Mouse (Mus musculus) testis, adult 2 months (tissue): Measurements from ENCODE around the gene Mlh1. TPM values are rescaled to one million over a fixed set of nuclear protein-coding genes. Genes with fewer than 3 reads are reported as not detected.

Experiments used
- H3K27ac ChIP-seq: fragments of 200-500 bp; 2 replicates; pipeline ENCODE4 v1.5.1; 2012; ENCODE audit warnings: low read depth, low read length; ENCODE audit not compliant: control insufficient read depth, insufficient read depth
- H3K27me3 ChIP-seq: fragments of 200-500 bp; 2 replicates; pipeline ENCODE4 v1.6.1; 2012; ENCODE audit warnings: mild to moderate bottlenecking, low read length, moderate library complexity; ENCODE audit not compliant: control insufficient read depth, insufficient read depth
- H3K36me3 ChIP-seq: fragments of 200-500 bp; 2 replicates; pipeline ENCODE4 v1.6.1; 2012; ENCODE audit warnings: mild to moderate bottlenecking, low read length; ENCODE audit not compliant: control insufficient read depth, insufficient read depth
- H3K4me1 ChIP-seq: fragments of 200-500 bp; 2 replicates; pipeline ENCODE4 v1.6.1; 2012; ENCODE audit warnings: low read length; ENCODE audit not compliant: control insufficient read depth, insufficient read depth
- H3K4me3 ChIP-seq: fragments of 200-500 bp; 2 replicates; pipeline ENCODE4 v1.5.1; 2012; ENCODE audit warnings: low read depth, mild to moderate bottlenecking, low read length, moderate library complexity, mixed read lengths; ENCODE audit not compliant: control insufficient read depth
- CTCF ChIP-seq: fragments of 200-500 bp; IDR thresholded peaks from 2 replicates; pipeline ENCODE4 v1.5.1; 2012; ENCODE audit warnings: low read depth, mild to moderate bottlenecking, inconsistent platforms, low read length, moderate library complexity; ENCODE audit not compliant: control insufficient read depth, insufficient read depth, insufficient replicate concordance
- POLR2A ChIP-seq: fragments of 200-500 bp; IDR thresholded peaks from 2 replicates; pipeline ENCODE4 v1.6.1; 2012; ENCODE audit warnings: low read depth, mild to moderate bottlenecking, inconsistent platforms, low read length, moderate library complexity; ENCODE audit not compliant: control insufficient read depth
- polyA plus RNA-seq: library from polyadenylated mRNA; depleted of rRNA; stranded (reverse); fragments of >200 nt; gene quantifications from 2 replicates; pipeline ENCODE4 v1.2.3, GENCODE M21; 2012

Gene Mlh1
- polyA plus RNA-seq, 1 experiment = 12.1 TPM

DNA sequence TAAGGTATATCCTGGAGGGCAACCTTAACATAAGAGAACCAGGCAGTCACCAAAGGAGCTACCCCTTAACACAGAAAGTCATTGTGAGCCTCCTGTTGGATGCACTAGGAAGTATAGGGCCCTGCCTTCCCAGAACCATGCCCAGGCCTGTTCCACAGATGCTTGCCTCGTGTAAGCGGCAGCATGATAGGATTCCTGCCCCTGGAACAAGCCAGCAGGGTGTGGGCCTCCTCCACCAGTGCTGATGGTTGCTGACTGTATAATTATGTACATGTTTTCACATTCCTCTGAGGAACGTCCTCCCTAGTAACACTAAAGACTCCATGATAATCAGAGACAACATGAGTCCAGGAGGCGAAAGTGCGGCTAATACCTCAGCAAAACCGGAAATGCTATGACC is 28.2 kb downstream of the Mlh1 start:
- H3K27ac ChIP-seq = no peak overlapping the region
- H3K36me3 ChIP-seq = peaks cover 3% of the 10 kb centered on the region; the same call in 1 of the 2 replicates
- no peaks in the 10 kb centered on the region for H3K4me1 ChIP-seq
- H3K27me3 ChIP-seq = no peaks in the 10 kb centered on the region
- no peak for TF ChIP-seq POLR2A
- TF ChIP-seq CTCF = no peak
- no peak overlapping the region for H3K4me3 ChIP-seq

DNA sequence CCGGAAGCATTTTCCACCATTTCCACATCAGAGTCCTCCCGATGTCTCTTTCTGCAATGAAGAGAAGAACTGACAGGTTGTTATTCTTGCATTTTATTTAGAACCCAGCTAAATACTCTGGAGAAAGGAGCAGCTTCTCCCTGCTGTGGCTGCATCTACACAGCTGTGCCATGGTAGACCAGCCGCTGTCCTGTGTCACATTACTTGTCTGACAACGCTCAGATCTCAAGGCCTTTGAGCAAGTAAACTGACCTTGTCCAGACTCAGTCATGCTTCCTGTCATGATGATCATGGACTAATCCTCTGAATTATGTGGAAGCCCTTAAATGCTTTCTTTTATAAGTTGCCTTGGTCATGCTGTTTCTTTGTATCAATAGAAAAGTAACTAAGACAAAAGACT is 31.8 kb downstream of the Mlh1 start:
- Histone ChIP-seq H3K27me3 (no peaks in the 10 kb centered on the region), H3K4me3 (no peak overlapping the region), H3K4me1 (no peaks in the 10 kb centered on the region), H3K27ac (no peak overlapping the region), H3K36me3 (peaks cover 3% of the 10 kb centered on the region; the same call in 1 of the 2 replicates)
- TF ChIP-seq POLR2A (no peak), CTCF (no peak)

GRCm38 (mm10) chr9:111237726-111238125 is 33.9 kb downstream of the Mlh1 start:
- peaks cover 4% of the 10 kb centered on the region; the same call in 1 of the 2 replicates for H3K36me3 ChIP-seq
- H3K27ac ChIP-seq = no peak overlapping the region
- no peaks in the 10 kb centered on the region for H3K27me3 ChIP-seq
- no peaks in the 10 kb centered on the region for H3K4me1 ChIP-seq
- no peak for TF ChIP-seq POLR2A
- no peak for TF ChIP-seq CTCF
- H3K4me3 ChIP-seq = no peak overlapping the region

DNA sequence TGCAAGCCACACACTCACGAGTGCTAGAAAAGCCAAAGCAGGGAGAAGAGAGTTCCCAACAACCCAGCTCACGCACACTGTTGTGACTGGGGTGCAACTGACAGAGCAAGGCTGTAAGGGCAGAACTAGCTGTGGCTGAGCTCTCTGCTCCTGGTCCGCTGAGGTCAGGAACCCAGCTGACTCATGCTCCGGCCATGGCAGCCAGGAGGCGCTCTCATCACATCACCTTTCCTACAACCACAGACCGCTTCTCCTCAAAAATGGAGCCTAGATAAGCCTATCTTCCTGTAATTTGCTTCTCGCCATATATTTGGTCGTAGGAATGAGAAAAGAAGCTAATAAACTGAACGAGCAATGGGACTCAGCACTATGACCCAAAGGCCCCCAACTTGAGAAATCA is 36.9 kb downstream of the Mlh1 start:
- Histone ChIP-seq H3K36me3 (0 out of 2 replicates have a peak, but pooled peaks cover 1% of the 10 kb centered on the region), H3K27ac (no peak overlapping the region), H3K4me1 (no peaks in the 10 kb centered on the region), H3K27me3 (no peaks in the 10 kb centered on the region), H3K4me3 (no peak overlapping the region)
- TF ChIP-seq POLR2A (no peak), CTCF (no peak)

DNA sequence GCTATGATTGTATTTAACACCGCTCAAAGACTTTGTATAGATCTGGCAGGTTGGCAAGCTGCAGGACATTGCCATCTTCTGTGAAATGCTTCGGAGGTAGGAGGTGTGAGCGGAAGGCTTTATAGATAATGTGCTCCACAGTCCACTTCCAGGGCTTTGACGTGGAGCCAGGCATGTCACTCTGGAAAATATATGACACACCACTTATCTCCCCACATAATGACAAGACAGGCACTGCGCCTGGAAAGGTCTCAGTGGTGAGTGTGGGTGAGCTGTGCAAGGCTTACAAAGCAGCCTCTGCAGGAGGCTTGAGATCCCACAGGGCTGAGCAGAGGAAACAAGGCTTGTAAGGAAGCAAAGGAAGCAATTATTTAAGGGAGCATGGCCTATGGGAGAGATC is 43.1 kb downstream of the Mlh1 start:
- Histone ChIP-seq H3K4me3 (no peak overlapping the region), H3K27me3 (no peaks in the 10 kb centered on the region), H3K36me3 (peaks cover 2% of the 10 kb centered on the region), H3K27ac (no peak overlapping the region), H3K4me1 (no peaks in the 10 kb centered on the region)
- no peak for TF ChIP-seq POLR2A
- TF ChIP-seq CTCF = no peak

- Histone ChIP-seq H3K36me3 (no peaks in the 10 kb centered on the region; the same call in 1 of the 2 replicates), H3K27ac (no peak overlapping the region), H3K4me3 (no peak overlapping the region)
Observed at GRCm38 (mm10) chr9:111223406-111223805, 48.2 kb downstream of the Mlh1 start.

DNA sequence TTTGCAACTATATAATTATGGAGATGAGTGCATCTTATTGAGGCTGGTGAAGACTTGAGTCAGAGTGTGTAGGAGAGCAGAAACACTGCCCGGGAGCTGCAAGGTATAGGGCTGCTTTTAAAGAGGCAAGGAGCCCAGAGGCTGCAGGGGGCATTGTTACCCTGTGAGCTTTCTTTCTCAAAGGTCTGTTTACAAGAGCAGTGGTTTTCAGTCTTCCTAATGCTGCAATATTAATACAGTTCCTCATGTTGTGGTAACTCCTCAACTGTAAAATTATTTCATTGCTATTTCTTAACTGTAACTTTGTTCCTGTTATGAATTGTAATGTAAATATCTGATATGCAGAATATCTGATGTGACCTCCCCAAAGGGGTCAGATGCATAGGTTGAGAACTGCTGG is 50.0 kb downstream of the Mlh1 start:
- no peaks in the 10 kb centered on the region for H3K27me3 ChIP-seq
- no peaks in the 10 kb centered on the region for H3K4me1 ChIP-seq
- H3K27ac ChIP-seq = no peak overlapping the region
- no peak for TF ChIP-seq POLR2A
- no peak for TF ChIP-seq CTCF
- no peak overlapping the region for H3K4me3 ChIP-seq
- no peaks in the 10 kb centered on the region; the same call in 1 of the 2 replicates for H3K36me3 ChIP-seq

More at GRCm38 (mm10) chr9:111223406-111223805, 48.2 kb downstream of the Mlh1 start:
- Histone ChIP-seq H3K27me3 (no peaks in the 10 kb centered on the region), H3K4me1 (no peaks in the 10 kb centered on the region)
- TF ChIP-seq CTCF = no peak
- TF ChIP-seq POLR2A = no peak
